Mouse (Mus musculus): Measurements from ENCODE around the gene Arhgef3. TPM values are rescaled to one million over a fixed set of nuclear protein-coding genes. Genes with fewer than 3 reads are reported as not detected.

Gene Arhgef3
- polyA plus RNA-seq, 1 experiment from 2014 or later = 6.4 TPM

- H3K4me1 ChIP-seq (replicated peaks; ENCODE audit: control insufficient read depth, insufficient read depth, low read length) = no peaks in the 10 kb centered on the region; the same call in 1 of the 2 replicates
- no peak overlapping the region for H3K4me2 ChIP-seq
- H3K27ac ChIP-seq (ENCODE audit: low read depth, low read length) = no peak overlapping the region
- H3K27me3 ChIP-seq (replicated peaks; ENCODE audit: control insufficient read depth, insufficient read depth, low read length) = 0 out of 2 replicates have a peak, but pooled peaks cover under 1% of the 10 kb centered on the region
- H3K9ac ChIP-seq (ENCODE audit: low read depth, low read length) = no peak overlapping the region
- H3K9me3 ChIP-seq (ENCODE audit: control insufficient read depth, low read length) = no peaks in the 10 kb centered on the region
- no peak overlapping the region for H3K4me3 ChIP-seq (ENCODE audit: low read depth, low read length)
- DNase-seq (ENCODE audit: low spot score) (no peak), ATAC-seq (replicated peaks; ENCODE audit: low FRiP score) (no peak)
- 52% methylated on average over 8 of the region's 8 CpGs for WGBS
- no peaks in the 10 kb centered on the region for H3K36me3 ChIP-seq (ENCODE audit: control insufficient read depth, insufficient read depth, low read length)
These were observed 8.8 kb downstream of the Arhgef3 start for GRCm38 (mm10) chr14:27123543-27123942.

- 81% methylated on average over 3 of the region's 3 CpGs for WGBS
- no peak overlapping the region for H3K27ac ChIP-seq (ENCODE audit: low read depth, low read length)
- no peak for DNase-seq (ENCODE audit: low spot score)
- H3K36me3 ChIP-seq (ENCODE audit: control insufficient read depth, insufficient read depth, low read length) = no peaks in the 10 kb centered on the region
- H3K4me1 ChIP-seq (replicated peaks; ENCODE audit: control insufficient read depth, insufficient read depth, low read length) = no peaks in the 10 kb centered on the region
- no peak for ATAC-seq (replicated peaks; ENCODE audit: low FRiP score)
- H3K9me3 ChIP-seq (ENCODE audit: control insufficient read depth, low read length) = no peaks in the 10 kb centered on the region
- no peak overlapping the region for H3K4me3 ChIP-seq (ENCODE audit: low read depth, low read length)
- no peak overlapping the region for H3K4me2 ChIP-seq
- H3K27me3 ChIP-seq (replicated peaks; ENCODE audit: control insufficient read depth, insufficient read depth, low read length) = no peaks in the 10 kb centered on the region
- no peak overlapping the region for H3K9ac ChIP-seq (ENCODE audit: low read depth, low read length)
These were observed 15.3 kb downstream of the Arhgef3 start for GRCm38 (mm10) chr14:27130031-27130430.

DNA sequence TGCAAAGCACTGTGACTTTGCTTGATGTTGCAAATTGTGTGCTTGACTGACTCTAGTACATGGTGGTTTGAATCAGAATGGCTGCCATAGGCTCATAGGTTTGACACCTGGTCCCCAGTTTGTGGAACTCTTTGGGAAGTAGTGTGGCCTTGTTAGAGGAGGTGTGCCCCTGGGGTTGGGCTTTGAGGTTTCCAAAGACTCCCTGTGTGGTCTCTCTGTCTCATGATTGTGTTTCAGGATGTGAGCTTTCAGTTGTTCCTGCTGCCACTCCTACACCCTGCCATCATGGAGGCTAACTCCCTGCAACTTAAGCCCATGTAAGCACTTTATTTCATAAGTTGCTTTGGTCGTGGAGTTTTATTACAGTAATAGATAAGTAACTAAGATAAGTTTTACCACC, 16.0 kb downstream of the Arhgef3 start:
- no peak overlapping the region for H3K4me2 ChIP-seq
- no peaks in the 10 kb centered on the region for H3K36me3 ChIP-seq (ENCODE audit: control insufficient read depth, insufficient read depth, low read length)
- H3K27ac ChIP-seq (ENCODE audit: low read depth, low read length) = no peak overlapping the region
- ATAC-seq (replicated peaks; ENCODE audit: low FRiP score) (no peak), DNase-seq (ENCODE audit: low spot score) (no peak)
- 67% methylated on average over 1 of the region's 1 CpGs for WGBS
- H3K9me3 ChIP-seq (ENCODE audit: control insufficient read depth, low read length) = no peaks in the 10 kb centered on the region
- H3K9ac ChIP-seq (ENCODE audit: low read depth, low read length) = no peak overlapping the region
- H3K4me3 ChIP-seq (ENCODE audit: low read depth, low read length) = no peak overlapping the region
- no peaks in the 10 kb centered on the region for H3K4me1 ChIP-seq (replicated peaks; ENCODE audit: control insufficient read depth, insufficient read depth, low read length)
- H3K27me3 ChIP-seq (replicated peaks; ENCODE audit: control insufficient read depth, insufficient read depth, low read length) = no peaks in the 10 kb centered on the region

DNA sequence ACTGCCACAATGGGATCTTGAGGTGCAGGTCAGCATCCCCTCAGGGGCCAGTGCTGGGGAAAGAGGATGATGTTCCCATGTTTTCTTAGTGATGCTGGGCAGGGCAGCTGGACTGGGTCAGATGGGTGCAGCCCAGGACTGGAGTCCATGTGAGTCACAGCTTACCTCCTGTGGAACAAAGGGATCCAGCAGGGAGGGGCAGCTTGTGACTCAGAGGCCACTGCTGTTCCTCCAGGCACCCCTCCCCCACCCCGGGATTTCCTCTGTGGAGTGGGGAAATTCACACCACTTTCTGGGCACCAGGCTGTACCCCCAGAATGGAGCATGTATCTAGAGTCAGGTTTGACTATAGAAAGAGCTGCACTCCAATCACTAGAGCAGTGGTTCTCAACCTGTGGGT, 16.8 kb downstream of the Arhgef3 start:
- Histone ChIP-seq H3K4me3 (ENCODE audit: low read depth, low read length) (no peak overlapping the region), H3K27ac (ENCODE audit: low read depth, low read length) (no peak overlapping the region), H3K4me1 (replicated peaks; ENCODE audit: control insufficient read depth, insufficient read depth, low read length) (no peaks in the 10 kb centered on the region), H3K27me3 (replicated peaks; ENCODE audit: control insufficient read depth, insufficient read depth, low read length) (no peaks in the 10 kb centered on the region), H3K9me3 (ENCODE audit: control insufficient read depth, low read length) (no peaks in the 10 kb centered on the region), H3K4me2 (no peak overlapping the region), H3K36me3 (ENCODE audit: control insufficient read depth, insufficient read depth, low read length) (no peaks in the 10 kb centered on the region), H3K9ac (ENCODE audit: low read depth, low read length) (no peak overlapping the region)
- 43% methylated on average over 1 of the region's 1 CpGs for WGBS
- no peak for DNase-seq (ENCODE audit: low spot score)
- ATAC-seq (replicated peaks; ENCODE audit: low FRiP score) = no peak

- Histone ChIP-seq H3K27ac (ENCODE audit: low read depth, low read length) (no peak overlapping the region), H3K9ac (ENCODE audit: low read depth, low read length) (no peak overlapping the region), H3K4me2 (no peak overlapping the region), H3K27me3 (replicated peaks; ENCODE audit: control insufficient read depth, insufficient read depth, low read length) (no peaks in the 10 kb centered on the region), H3K36me3 (ENCODE audit: control insufficient read depth, insufficient read depth, low read length) (no peaks in the 10 kb centered on the region), H3K4me3 (ENCODE audit: low read depth, low read length) (no peak overlapping the region), H3K4me1 (replicated peaks; ENCODE audit: control insufficient read depth, insufficient read depth, low read length) (no peaks in the 10 kb centered on the region), H3K9me3 (ENCODE audit: control insufficient read depth, low read length) (no peaks in the 10 kb centered on the region)
- 90% methylated on average over 9 of the region's 9 CpGs for WGBS
- ATAC-seq (replicated peaks; ENCODE audit: low FRiP score) (no peak), DNase-seq (ENCODE audit: low spot score) (no peak)
These were observed 24.2 kb downstream of the Arhgef3 start for GRCm38 (mm10) chr14:27138891-27139290.

DNA sequence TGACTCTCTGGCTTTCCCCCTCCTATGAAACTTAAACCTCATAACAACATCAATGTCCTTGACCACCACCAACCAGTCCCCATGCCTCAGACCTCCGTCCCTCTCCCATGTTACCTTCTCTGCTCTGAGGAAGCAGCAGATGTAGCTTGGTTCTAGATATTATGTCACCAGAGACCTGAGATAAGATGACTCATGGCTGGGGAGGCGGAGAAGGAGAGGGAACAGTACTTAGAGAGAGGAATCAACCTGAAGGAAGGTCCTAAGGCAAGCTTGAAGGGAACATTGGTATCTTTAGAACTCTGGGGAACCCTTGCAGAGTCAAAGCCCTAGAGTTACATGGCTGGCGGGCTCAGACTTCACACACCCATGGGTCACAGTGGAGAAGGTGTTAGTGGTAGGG, 25.3 kb downstream of the Arhgef3 start:
- Histone ChIP-seq H3K4me3 (ENCODE audit: low read depth, low read length) (no peak overlapping the region), H3K27ac (ENCODE audit: low read depth, low read length) (no peak overlapping the region), H3K4me2 (no peak overlapping the region), H3K9me3 (ENCODE audit: control insufficient read depth, low read length) (no peaks in the 10 kb centered on the region), H3K36me3 (ENCODE audit: control insufficient read depth, insufficient read depth, low read length) (no peaks in the 10 kb centered on the region), H3K27me3 (replicated peaks; ENCODE audit: control insufficient read depth, insufficient read depth, low read length) (no peaks in the 10 kb centered on the region), H3K9ac (ENCODE audit: low read depth, low read length) (no peak overlapping the region), H3K4me1 (replicated peaks; ENCODE audit: control insufficient read depth, insufficient read depth, low read length) (no peaks in the 10 kb centered on the region)
- WGBS = 70% methylated on average over 3 of the region's 3 CpGs
- DNase-seq (ENCODE audit: low spot score) (no peak), ATAC-seq (replicated peaks; ENCODE audit: low FRiP score) (no peak)

DNA sequence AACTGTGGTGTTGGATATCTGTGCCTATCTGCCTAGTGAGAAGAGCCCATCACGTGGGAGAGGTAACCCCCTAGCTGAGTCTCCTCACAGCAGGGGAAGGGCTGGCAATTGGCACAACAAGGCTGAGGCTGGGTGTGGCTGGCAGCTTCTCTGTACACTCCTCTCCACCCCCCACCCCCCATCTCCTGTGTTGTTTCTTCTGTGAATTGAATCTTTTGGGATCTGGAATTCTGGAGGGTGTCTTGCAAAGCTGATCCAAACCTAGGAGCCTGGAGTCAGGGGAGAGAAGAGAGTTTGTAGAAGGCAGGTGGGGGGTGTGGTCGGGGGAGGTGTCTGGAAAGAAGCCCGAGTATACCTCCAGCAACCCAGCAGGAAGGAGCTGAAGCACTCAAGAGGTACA, 26.8 kb downstream of the Arhgef3 start:
- no peaks in the 10 kb centered on the region for H3K9me3 ChIP-seq (ENCODE audit: control insufficient read depth, low read length)
- no peak overlapping the region for H3K9ac ChIP-seq (ENCODE audit: low read depth, low read length)
- no peaks in the 10 kb centered on the region for H3K4me1 ChIP-seq (replicated peaks; ENCODE audit: control insufficient read depth, insufficient read depth, low read length)
- no peak for ATAC-seq (replicated peaks; ENCODE audit: low FRiP score)
- H3K4me2 ChIP-seq = no peak overlapping the region
- H3K27ac ChIP-seq (ENCODE audit: low read depth, low read length) = no peak overlapping the region
- DNase-seq (ENCODE audit: low spot score) = no peak
- no peaks in the 10 kb centered on the region for H3K36me3 ChIP-seq (ENCODE audit: control insufficient read depth, insufficient read depth, low read length)
- WGBS = 19% methylated on average over 3 of the region's 3 CpGs
- H3K4me3 ChIP-seq (ENCODE audit: low read depth, low read length) = no peak overlapping the region
- H3K27me3 ChIP-seq (replicated peaks; ENCODE audit: control insufficient read depth, insufficient read depth, low read length) = no peaks in the 10 kb centered on the region

GRCm38 (mm10) chr14:27142680-27143079, 28.0 kb downstream of the Arhgef3 start:
- no peak for ATAC-seq (replicated peaks; ENCODE audit: low FRiP score)
- Histone ChIP-seq H3K36me3 (ENCODE audit: control insufficient read depth, insufficient read depth, low read length) (no peaks in the 10 kb centered on the region), H3K4me1 (replicated peaks; ENCODE audit: control insufficient read depth, insufficient read depth, low read length) (no peaks in the 10 kb centered on the region), H3K27me3 (replicated peaks; ENCODE audit: control insufficient read depth, insufficient read depth, low read length) (no peaks in the 10 kb centered on the region), H3K4me3 (ENCODE audit: low read depth, low read length) (no peak overlapping the region), H3K9me3 (ENCODE audit: control insufficient read depth, low read length) (no peaks in the 10 kb centered on the region), H3K4me2 (no peak overlapping the region), H3K9ac (ENCODE audit: low read depth, low read length) (no peak overlapping the region), H3K27ac (ENCODE audit: low read depth, low read length) (no peak overlapping the region)
- DNase-seq (ENCODE audit: low spot score) = no peak
- 69% methylated on average over 5 of the region's 5 CpGs for WGBS

GRCm38 (mm10) chr14:27145171-27146045, 30.7 kb downstream of the Arhgef3 start:
- H3K9ac ChIP-seq (ENCODE audit: low read depth, low read length) = no peak overlapping the region
- no peak for DNase-seq (ENCODE audit: low spot score)

More at GRCm38 (mm10) chr14:27145171-27146045, 30.7 kb downstream of the Arhgef3 start:
- 66% methylated on average over 8 of the region's 8 CpGs for WGBS
- no peak overlapping the region for H3K4me3 ChIP-seq (ENCODE audit: low read depth, low read length)
- no peaks in the 10 kb centered on the region for H3K27me3 ChIP-seq (replicated peaks; ENCODE audit: control insufficient read depth, insufficient read depth, low read length)
- no peak overlapping the region for H3K4me2 ChIP-seq
- no peak overlapping the region for H3K27ac ChIP-seq (ENCODE audit: low read depth, low read length)
- H3K36me3 ChIP-seq (ENCODE audit: control insufficient read depth, insufficient read depth, low read length) = no peaks in the 10 kb centered on the region
- H3K4me1 ChIP-seq (replicated peaks; ENCODE audit: control insufficient read depth, insufficient read depth, low read length) = no peaks in the 10 kb centered on the region
- no peaks in the 10 kb centered on the region for H3K9me3 ChIP-seq (ENCODE audit: control insufficient read depth, low read length)
- ATAC-seq (replicated peaks; ENCODE audit: low FRiP score) = no peak
